Mouse (Mus musculus) midbrain, embryonic 10.5 days (tissue): Measurements from ENCODE around the gene Xbp1. TPM values are rescaled to one million over a fixed set of nuclear protein-coding genes. Genes with fewer than 3 reads are reported as not detected.

ENCODE experiments used
- DNase-seq: peaks from one replicate; pipeline ENCODE4 v3.0.0-alpha.2; 2017; ENCODE audit warnings: low spot score
- H3K27ac ChIP-seq: fragments of 300-500 bp; sonication (generic); replicated peaks from 2 replicates; pipeline ENCODE4 v1.5.1; 2016; ENCODE audit warnings: mild to moderate bottlenecking
- H3K27me3 ChIP-seq: fragments of 300-500 bp; sonication (generic); 2 replicates; pipeline ENCODE4 v1.6.1; 2016; ENCODE audit warnings: low read depth, mild to moderate bottlenecking; ENCODE audit not compliant: poor library complexity, severe bottlenecking
- H3K36me3 ChIP-seq: fragments of 300-500 bp; sonication (generic); 2 replicates; pipeline ENCODE4 v1.6.1; 2016; ENCODE audit warnings: mild to moderate bottlenecking, moderate library complexity
- H3K4me1 ChIP-seq: fragments of 300-500 bp; sonication (generic); 2 replicates; pipeline ENCODE4 v1.6.1; 2016
- H3K4me3 ChIP-seq: fragments of 300-500 bp; sonication (generic); 2 replicates; pipeline ENCODE4 v1.5.1; 2016; ENCODE audit warnings: mild to moderate bottlenecking, moderate library complexity
- H3K9me3 ChIP-seq: fragments of 300-500 bp; sonication (generic); replicated peaks from 2 replicates; pipeline ENCODE4 v1.6.1; 2016; ENCODE audit warnings: mild to moderate bottlenecking
- WGBS: fragments of 180-500 bp; shearing (Covaris S2); methylation state at CpG from one replicate; pipeline ENCODE4 v1.1.7; 2016; 5-methylcytosine and 5-hydroxymethylcytosine counted together
- polyA plus RNA-seq: library from polyadenylated mRNA; unstranded; fragments of >200 nt; fragmentation: Nextera tagmentation; extraction: Ambion mirVana; gene quantifications from 2 replicates; pipeline ENCODE4 v1.2.1, GENCODE M21; 2016

Gene Xbp1
- polyA plus RNA-seq, 1 experiment from 2014 or later: 131 TPM

DNA sequence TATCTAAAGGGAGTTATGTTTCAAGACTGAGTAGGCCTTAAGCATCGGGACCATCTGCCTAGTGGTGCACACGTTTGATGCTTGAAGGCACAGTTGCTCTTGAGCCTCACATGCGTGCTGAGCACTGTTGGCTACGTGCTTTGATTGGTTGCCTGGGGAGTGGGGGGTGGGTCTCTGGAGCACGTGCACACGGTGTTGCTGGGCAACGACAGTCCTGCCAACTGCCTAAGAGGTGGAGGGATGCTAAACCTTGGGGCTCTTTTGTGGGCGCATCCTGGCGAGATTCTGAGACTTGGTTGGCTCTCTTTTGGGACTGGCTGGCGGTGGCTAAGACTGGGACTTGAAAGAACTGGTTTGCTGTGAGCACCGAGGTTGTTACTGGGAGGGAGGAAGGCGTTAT, 49.0 kb downstream of the Xbp1 start, which contains the start of gene Ankrd36:
Gene Ankrd36 (plus strand): TSS at position 211 of the 400 bp plus-strand sequence.
- WGBS: 84% methylated on average over 12 of the region's 12 CpGs

DNA sequence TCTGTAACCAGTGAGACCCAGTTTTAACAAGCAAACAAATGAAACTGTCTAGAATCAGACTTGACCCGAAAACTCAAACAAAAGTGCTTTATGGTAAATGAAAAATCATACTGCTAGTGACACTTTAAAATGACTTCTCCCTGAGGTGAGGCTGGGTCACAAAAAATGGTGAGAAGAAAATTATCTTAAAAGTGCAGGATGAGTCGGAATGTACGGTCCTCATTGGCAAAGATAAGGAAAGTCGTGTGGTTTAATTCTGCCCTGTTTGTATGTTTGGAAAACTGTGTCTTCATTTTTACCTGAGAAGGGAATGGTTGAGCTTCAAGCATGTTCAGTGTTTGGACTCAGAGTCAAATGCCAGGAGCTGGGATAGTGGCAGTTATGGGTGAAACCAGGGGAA, 51.4 kb downstream of the Xbp1 start:
- Histone ChIP-seq H3K4me3 (no peak overlapping the region), H3K36me3 (no peaks in the 10 kb centered on the region), H3K4me1 (0 out of 2 replicates have a peak, but pooled peaks cover 2% of the 10 kb centered on the region)

More for the DNA sequence above, 49.0 kb downstream of the Xbp1 start, which contains the start of gene Ankrd36:
- Histone ChIP-seq H3K27ac (no peak within 1 kb of the TSS), H3K36me3 (no peaks in the 10 kb centered on the region), H3K9me3 (no peaks in the 10 kb centered on the region), H3K4me1 (0 out of 2 replicates have a peak, but pooled peaks cover 2% of the 10 kb centered on the region), H3K4me3 (no peak within 1 kb of the TSS), H3K27me3 (no peaks in the 10 kb centered on the region)
- DNase-seq: no peak

DNA sequence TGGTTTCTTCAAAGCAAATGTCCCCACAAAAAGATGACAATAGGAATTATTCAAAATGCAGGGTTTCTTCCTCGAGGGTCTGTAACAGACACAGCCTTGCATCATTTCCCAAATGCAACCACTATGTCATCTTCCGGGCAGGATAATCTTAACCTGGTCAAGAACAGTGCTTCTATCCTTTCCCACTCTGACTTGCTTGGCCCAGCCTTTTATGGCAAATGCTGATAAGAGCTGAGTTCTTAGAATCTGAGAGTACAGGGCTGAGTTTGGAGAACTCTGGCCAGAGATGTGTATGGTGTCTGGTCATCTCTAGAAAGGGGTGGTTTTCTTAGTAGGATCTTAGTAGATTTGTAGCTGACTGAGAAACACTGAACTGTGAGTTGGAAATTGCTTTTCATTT, 53.4 kb downstream of the Xbp1 start:
- Histone ChIP-seq H3K27me3 (no peaks in the 10 kb centered on the region), H3K9me3 (no peaks in the 10 kb centered on the region), H3K4me1 (peaks cover 21% of the 10 kb centered on the region), H3K27ac (no peak overlapping the region), H3K4me3 (no peak overlapping the region), H3K36me3 (no peaks in the 10 kb centered on the region)
- 85% methylated on average over 2 of the region's 2 CpGs for WGBS
- no peak for DNase-seq

More for the DNA sequence above, 51.4 kb downstream of the Xbp1 start:
- Histone ChIP-seq H3K27me3 (no peaks in the 10 kb centered on the region), H3K27ac (no peak overlapping the region), H3K9me3 (no peaks in the 10 kb centered on the region)
- no peak for DNase-seq
- WGBS: 93% methylated on average over 4 of the region's 4 CpGs

DNA sequence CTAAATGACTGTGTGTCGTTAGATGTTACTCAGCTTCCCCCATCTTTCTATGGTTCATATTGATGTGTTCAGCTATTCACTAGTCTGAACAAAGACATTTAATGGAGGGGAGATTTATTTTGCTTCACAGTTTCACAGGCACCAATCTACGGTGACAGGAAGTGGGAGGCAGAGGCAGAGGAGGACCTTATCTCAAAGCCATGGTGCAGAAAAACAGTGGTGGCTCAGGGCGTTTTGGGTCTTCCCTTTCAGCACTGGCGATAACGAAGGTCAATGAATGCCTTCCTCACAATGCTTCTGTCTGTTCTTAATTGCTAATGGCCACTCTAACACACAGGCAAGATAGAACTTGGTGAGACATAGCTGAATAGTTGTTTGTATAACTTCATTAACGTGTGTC, 54.6 kb downstream of the Xbp1 start:
- WGBS: 82% methylated on average over 6 of the region's 6 CpGs
- Histone ChIP-seq H3K4me1 (peaks cover 19% of the 10 kb centered on the region), H3K4me3 (no peak overlapping the region), H3K27me3 (no peaks in the 10 kb centered on the region), H3K9me3 (no peaks in the 10 kb centered on the region), H3K36me3 (no peaks in the 10 kb centered on the region), H3K27ac (no peak overlapping the region)
- DNase-seq: no peak

Other genes with a start within 250 kb of the Xbp1 start
- gene Znrf3, start 75.8 kb upstream of the Xbp1 start, polyA plus RNA-seq: 12.2 and 12.8 TPM in 2 replicates
- gene Ccdc117, start 21.5 kb downstream of the Xbp1 start, polyA plus RNA-seq: 21.3 and 22.6 TPM in 2 replicates
- 0.11 TPM in 1 of 2 replicates, not detected in the other for gene Ankrd36, start 49.0 kb downstream of the Xbp1 start, polyA plus RNA-seq
- gene Mrps24, start 195.0 kb downstream of the Xbp1 start, polyA plus RNA-seq: 155 and 159 TPM in 2 replicates
- 18.3 and 22.8 TPM in 2 replicates for gene Urgcp, start 241.7 kb downstream of the Xbp1 start, polyA plus RNA-seq